Mouse (Mus musculus) heart, postnatal 0 days (tissue): ENCODE measurements at regions not wholly inside any gene's neighbourhood (a gene's known extent, or its start where the extent isn't known, plus 50 kb on each side); places are given as distances from the start of the nearest gene placed in this dataset.

ENCODE experiments used
- CTCF ChIP-seq: IDR thresholded peaks from 2 replicates; pipeline ENCODE4 v1.5.1; 2016; ENCODE audit warnings: antibody characterized with exemption, control low read depth, low read depth
- EP300 ChIP-seq: IDR thresholded peaks from 2 replicates; pipeline ENCODE4 v1.6.1; 2016; ENCODE audit warnings: antibody characterized with exemption, low read depth

- TF ChIP-seq CTCF (no peak), EP300 (no peak)
Observed at GRCm38 (mm10) chr5:119186611-119187010, 483.9 kb upstream of the Tbx3 start.
